Mouse (Mus musculus): ENCODE data around the gene Taf13. TPM values are rescaled to one million over a fixed set of nuclear protein-coding genes. Genes with fewer than 3 reads are reported as not detected.
"Not testable (repeated sequence)": the region's sequence is repeated elsewhere in the genome, so short reads cannot be mapped to it uniquely, and the experiment has no call there.

Taf13 gene
- total RNA-seq (2014; fragmentation: Nextera tagmentation) (8.2 and 16.8 TPM in 2 replicates), total RNA-seq (2017) (9.3 and 16.8 TPM in 2 replicates)

GRCm38 (mm10) chr3:108571443-108572294 lies at the start of gene Taf13:
Taf13 (plus strand) TSS chr3:108571698.
- peak; percentile 98 for ATAC-seq (replicated peaks; ENCODE audit: low FRiP score, low TSS enrichment, poor library complexity, severe bottlenecking)

- ATAC-seq (replicated peaks; ENCODE audit: low FRiP score, low TSS enrichment, poor library complexity, severe bottlenecking), result no peak
Measured at GRCm38 (mm10) chr3:108523415-108523814, 48.1 kb upstream of the Taf13 start.

- no peak for ATAC-seq (replicated peaks; ENCODE audit: low FRiP score, low TSS enrichment, poor library complexity, severe bottlenecking)
Measured at GRCm38 (mm10) chr3:108528489-108528888, 43.0 kb upstream of the Taf13 start.

- ATAC-seq (replicated peaks; ENCODE audit: low FRiP score, low TSS enrichment, poor library complexity, severe bottlenecking), result no peak
Measured at GRCm38 (mm10) chr3:108533114-108533885, 38.2 kb upstream of the Taf13 start.

GRCm38 (mm10) chr3:108533951-108534350 lies 37.5 kb upstream of the Taf13 start, which contains the start of gene 1700013F07Rik:
1700013F07Rik (plus strand) TSS chr3:108534150.
- ATAC-seq (replicated peaks; ENCODE audit: low FRiP score, low TSS enrichment, poor library complexity, severe bottlenecking), result no peak

- 0 out of 2 replicates have a peak, but pooled peaks have one; percentile 39 for ATAC-seq (replicated peaks; ENCODE audit: low FRiP score, low TSS enrichment, poor library complexity, severe bottlenecking)
Measured at GRCm38 (mm10) chr3:108535896-108536516, 35.5 kb upstream of the Taf13 start.

- ATAC-seq (replicated peaks; ENCODE audit: low FRiP score, low TSS enrichment, poor library complexity, severe bottlenecking), result peak; percentile 19; the same call in 1 of the 2 replicates
Measured at GRCm38 (mm10) chr3:108536517-108537260, 34.8 kb upstream of the Taf13 start, which contains the start of gene 5330417C22Rik. 5330417C22Rik (minus strand) TSS chr3:108536536.

GRCm38 (mm10) chr3:108537303-108537702 lies 34.2 kb upstream of the Taf13 start:
- peak; percentile 96 for ATAC-seq (replicated peaks; ENCODE audit: low FRiP score, low TSS enrichment, poor library complexity, severe bottlenecking)

GRCm38 (mm10) chr3:108542299-108542698 lies 29.2 kb upstream of the Taf13 start:
- no peak for ATAC-seq (replicated peaks; ENCODE audit: low FRiP score, low TSS enrichment, poor library complexity, severe bottlenecking)

GRCm38 (mm10) chr3:108554111-108554561 lies 17.4 kb upstream of the Taf13 start:
- peak; percentile 45 for ATAC-seq (replicated peaks; ENCODE audit: low FRiP score, low TSS enrichment, poor library complexity, severe bottlenecking)

- ATAC-seq (replicated peaks; ENCODE audit: low FRiP score, low TSS enrichment, poor library complexity, severe bottlenecking), result peak; percentile 94
Measured at GRCm38 (mm10) chr3:108554587-108555312, 16.7 kb upstream of the Taf13 start.

- ATAC-seq (replicated peaks; ENCODE audit: low FRiP score, low TSS enrichment, poor library complexity, severe bottlenecking), result peak; percentile 32
Measured at GRCm38 (mm10) chr3:108557888-108558287, 13.6 kb upstream of the Taf13 start.

- ATAC-seq (replicated peaks; ENCODE audit: low FRiP score, low TSS enrichment, poor library complexity, severe bottlenecking), result peak; percentile 96
Measured at GRCm38 (mm10) chr3:108562133-108562730, 9.3 kb upstream of the Taf13 start, which contains the start of gene Tmem167b. Tmem167b (minus strand) TSS chr3:108562466.

- peak; percentile 76 for ATAC-seq (replicated peaks; ENCODE audit: low FRiP score, low TSS enrichment, poor library complexity, severe bottlenecking)
Measured at GRCm38 (mm10) chr3:108562777-108563271, 8.7 kb upstream of the Taf13 start.

GRCm38 (mm10) chr3:108563309-108563708 lies 8.2 kb upstream of the Taf13 start:
- peak; percentile 65 for ATAC-seq (replicated peaks; ENCODE audit: low FRiP score, low TSS enrichment, poor library complexity, severe bottlenecking)

GRCm38 (mm10) chr3:108567990-108568877 lies 3.3 kb upstream of the Taf13 start:
- ATAC-seq (replicated peaks; ENCODE audit: low FRiP score, low TSS enrichment, poor library complexity, severe bottlenecking), result no peak

- not testable (repeated sequence) for ATAC-seq (replicated peaks; ENCODE audit: low FRiP score, low TSS enrichment, poor library complexity, severe bottlenecking)
Measured at GRCm38 (mm10) chr3:108569636-108570035, 1.9 kb upstream of the Taf13 start.

Measured in megakaryocyte-erythroid progenitor cell, adult 5-6 weeks (primary cell).